Mouse (Mus musculus): ENCODE results near the gene Vac14. TPM values are rescaled to one million over a fixed set of nuclear protein-coding genes. Genes with fewer than 3 reads are reported as not detected.

The Vac14 gene
- polyA plus RNA-seq, 1 experiment from 2014 or later = 20.1 TPM

DNA sequence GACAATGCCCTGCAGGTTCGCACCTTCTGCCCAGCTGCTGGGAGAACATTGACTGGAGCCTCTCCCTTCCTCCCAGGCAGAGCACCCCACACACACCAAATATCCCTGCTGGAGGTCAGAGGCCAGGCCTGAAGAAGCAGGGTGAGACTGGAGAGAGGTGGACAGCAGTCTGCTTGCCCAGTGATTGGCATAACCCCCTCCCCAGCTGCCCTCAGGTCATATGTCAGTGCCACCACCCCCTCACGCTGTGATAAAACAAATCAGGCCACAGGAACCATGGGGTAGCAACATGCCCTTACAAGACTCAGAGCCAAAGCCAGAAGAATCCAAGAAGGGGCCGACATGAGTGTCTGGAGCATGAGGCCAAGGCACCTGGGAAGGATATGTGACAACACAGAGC, 85.7 kb downstream of the Vac14 start:
- Histone ChIP-seq H3K4me1 (ENCODE audit: control insufficient read depth, insufficient read depth, low read length) (peaks cover 19% of the 10 kb centered on the region), H3K36me3 (ENCODE audit: control insufficient read depth, insufficient read depth, low read length) (no peaks in the 10 kb centered on the region), H3K4me3 (ENCODE audit: low read length) (no peak overlapping the region), H3K27me3 (replicated peaks; ENCODE audit: control insufficient read depth, insufficient read depth, low read length) (no peaks in the 10 kb centered on the region), H3K27ac (ENCODE audit: low read length) (no peak overlapping the region), H3K9me3 (ENCODE audit: control insufficient read depth, low read length) (no peaks in the 10 kb centered on the region), H3K4me2 (ENCODE audit: low read depth, low read length) (no peak overlapping the region), H3K9ac (ENCODE audit: low read depth, low read length) (no peak overlapping the region)
- no peak for ATAC-seq
- WGBS = 89% methylated on average over 3 of the region's 3 CpGs

DNA sequence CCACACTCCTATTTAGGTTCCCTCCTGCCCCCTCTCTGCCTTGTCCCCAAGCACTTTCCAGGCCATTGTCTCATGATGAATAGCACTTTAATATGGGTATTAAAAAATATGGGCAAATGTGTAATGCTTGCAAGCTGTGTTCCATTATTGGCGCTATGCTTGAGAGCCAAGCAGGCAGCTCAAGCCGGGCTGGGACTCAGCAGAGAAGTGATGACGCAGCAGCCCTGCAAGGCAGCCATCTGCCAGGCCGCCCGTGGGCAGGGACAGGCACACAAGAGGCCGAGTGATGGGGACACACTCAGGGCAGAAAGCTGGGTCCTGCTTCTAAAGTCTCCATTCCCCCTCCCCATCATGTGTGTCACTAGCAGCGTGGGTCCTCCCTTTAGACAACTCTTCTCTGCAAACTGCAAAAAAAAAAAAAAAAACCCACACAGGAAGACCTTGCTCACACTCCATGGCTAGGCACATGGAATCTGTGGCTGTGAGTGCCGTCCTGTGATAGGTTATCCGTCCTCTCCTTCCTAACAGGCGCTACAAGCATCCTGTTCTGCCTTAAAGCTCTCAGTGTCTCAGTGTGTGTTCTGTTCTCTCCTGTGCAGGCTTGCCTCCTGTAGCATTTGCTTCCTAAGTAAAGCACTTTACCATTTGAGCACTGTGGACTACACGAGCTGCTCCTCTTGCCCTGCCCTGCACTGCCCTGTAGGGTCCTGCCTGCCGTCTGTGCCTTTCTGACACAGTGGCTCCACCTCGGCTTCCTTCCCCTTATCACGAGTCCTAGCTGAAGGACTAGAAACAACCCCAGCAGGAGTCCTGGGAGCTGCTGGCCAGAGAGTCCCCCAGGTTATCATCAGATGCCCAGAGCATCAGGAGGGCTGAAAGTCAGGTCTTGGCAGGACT, 87.3 kb downstream of the Vac14 start:
- Histone ChIP-seq H3K27me3 (replicated peaks; ENCODE audit: control insufficient read depth, insufficient read depth, low read length) (no peaks in the 10 kb centered on the region), H3K9ac (ENCODE audit: low read depth, low read length) (no peak overlapping the region), H3K9me3 (ENCODE audit: control insufficient read depth, low read length) (no peaks in the 10 kb centered on the region), H3K4me1 (ENCODE audit: control insufficient read depth, insufficient read depth, low read length) (peaks cover 23% of the 10 kb centered on the region), H3K27ac (ENCODE audit: low read length) (no peak overlapping the region), H3K36me3 (ENCODE audit: control insufficient read depth, insufficient read depth, low read length) (no peaks in the 10 kb centered on the region), H3K4me3 (ENCODE audit: low read length) (no peak overlapping the region), H3K4me2 (ENCODE audit: low read depth, low read length) (no peak overlapping the region)
- WGBS = 70% methylated on average over 14 of the region's 14 CpGs
- ATAC-seq = no peak

DNA sequence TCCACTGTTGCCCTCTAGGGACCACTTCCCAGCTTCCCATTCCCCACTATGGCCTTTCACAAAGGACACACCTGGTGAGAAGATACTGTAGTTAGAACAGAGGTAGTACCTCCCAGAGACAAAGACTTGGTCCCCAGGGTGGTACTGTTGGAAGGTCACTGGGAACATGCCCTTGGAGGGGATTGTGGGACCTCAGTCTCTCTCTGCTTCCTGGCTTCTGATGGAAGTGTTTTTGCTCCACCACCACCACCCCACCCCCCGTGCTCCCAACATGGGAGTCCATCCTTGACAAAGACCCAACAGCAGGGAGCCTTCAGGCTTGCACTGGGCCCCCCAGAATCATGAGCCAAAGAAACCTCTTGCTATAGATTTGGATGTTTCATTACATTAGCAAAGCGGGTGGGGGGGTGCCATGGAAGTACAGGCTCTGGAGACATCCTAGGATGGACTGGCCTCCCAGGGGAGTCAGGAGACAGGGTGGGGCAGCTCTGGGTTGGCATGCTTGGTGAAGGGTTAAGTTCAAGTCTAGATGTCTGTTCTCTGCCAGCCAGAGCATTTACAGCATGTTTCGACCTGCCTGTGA, 88.0 kb downstream of the Vac14 start:
- 86% methylated on average over 3 of the region's 3 CpGs for WGBS
- Histone ChIP-seq H3K36me3 (ENCODE audit: control insufficient read depth, insufficient read depth, low read length) (no peaks in the 10 kb centered on the region), H3K27ac (ENCODE audit: low read length) (no peak overlapping the region), H3K4me2 (ENCODE audit: low read depth, low read length) (no peak overlapping the region), H3K9me3 (ENCODE audit: control insufficient read depth, low read length) (no peaks in the 10 kb centered on the region), H3K27me3 (replicated peaks; ENCODE audit: control insufficient read depth, insufficient read depth, low read length) (no peaks in the 10 kb centered on the region), H3K9ac (ENCODE audit: low read depth, low read length) (no peak overlapping the region), H3K4me1 (ENCODE audit: control insufficient read depth, insufficient read depth, low read length) (peaks cover 31% of the 10 kb centered on the region), H3K4me3 (ENCODE audit: low read length) (no peak overlapping the region)
- no peak for ATAC-seq

GRCm38 (mm10) chr8:110708429-110708828, 90.0 kb downstream of the Vac14 start:
- Histone ChIP-seq H3K27ac (ENCODE audit: low read length) (no peak overlapping the region), H3K9me3 (ENCODE audit: control insufficient read depth, low read length) (no peaks in the 10 kb centered on the region), H3K4me1 (ENCODE audit: control insufficient read depth, insufficient read depth, low read length) (peaks cover 19% of the 10 kb centered on the region), H3K9ac (ENCODE audit: low read depth, low read length) (no peak overlapping the region), H3K4me3 (ENCODE audit: low read length) (no peak overlapping the region), H3K4me2 (ENCODE audit: low read depth, low read length) (no peak overlapping the region), H3K27me3 (replicated peaks; ENCODE audit: control insufficient read depth, insufficient read depth, low read length) (no peaks in the 10 kb centered on the region), H3K36me3 (ENCODE audit: control insufficient read depth, insufficient read depth, low read length) (no peaks in the 10 kb centered on the region)
- no peak for ATAC-seq
- 80% methylated on average over 11 of the region's 11 CpGs for WGBS

GRCm38 (mm10) chr8:110710593-110710992, 92.2 kb downstream of the Vac14 start:
- 59% methylated on average over 3 of the region's 3 CpGs for WGBS
- peak overlapping the region; percentile 20 for H3K27ac ChIP-seq (ENCODE audit: low read length)
- H3K4me3 ChIP-seq (ENCODE audit: low read length) = no peak overlapping the region
- H3K4me1 ChIP-seq (ENCODE audit: control insufficient read depth, insufficient read depth, low read length) = peaks cover 18% of the 10 kb centered on the region
- H3K27me3 ChIP-seq (replicated peaks; ENCODE audit: control insufficient read depth, insufficient read depth, low read length) = no peaks in the 10 kb centered on the region
- no peak overlapping the region for H3K9ac ChIP-seq (ENCODE audit: low read depth, low read length)
- no peak overlapping the region for H3K4me2 ChIP-seq (ENCODE audit: low read depth, low read length)
- H3K9me3 ChIP-seq (ENCODE audit: control insufficient read depth, low read length) = no peaks in the 10 kb centered on the region
- no peak for ATAC-seq
- H3K36me3 ChIP-seq (ENCODE audit: control insufficient read depth, insufficient read depth, low read length) = no peaks in the 10 kb centered on the region

- H3K4me1 ChIP-seq (ENCODE audit: control insufficient read depth, insufficient read depth, low read length) = peaks cover 26% of the 10 kb centered on the region
- H3K4me3 ChIP-seq (ENCODE audit: low read length) = no peak overlapping the region
- H3K9me3 ChIP-seq (ENCODE audit: control insufficient read depth, low read length) = no peaks in the 10 kb centered on the region
- no peaks in the 10 kb centered on the region for H3K36me3 ChIP-seq (ENCODE audit: control insufficient read depth, insufficient read depth, low read length)
- no peak for ATAC-seq
- no peak overlapping the region for H3K9ac ChIP-seq (ENCODE audit: low read depth, low read length)
- peak overlapping the region; percentile 20; the same call in 1 of the 2 replicates for H3K27ac ChIP-seq (ENCODE audit: low read length)
- H3K27me3 ChIP-seq (replicated peaks; ENCODE audit: control insufficient read depth, insufficient read depth, low read length) = no peaks in the 10 kb centered on the region
- 82% methylated on average over 13 of the region's 13 CpGs for WGBS
- H3K4me2 ChIP-seq (ENCODE audit: low read depth, low read length) = no peak overlapping the region
Measured at GRCm38 (mm10) chr8:110711271-110711934, 93.0 kb downstream of the Vac14 start.

DNA sequence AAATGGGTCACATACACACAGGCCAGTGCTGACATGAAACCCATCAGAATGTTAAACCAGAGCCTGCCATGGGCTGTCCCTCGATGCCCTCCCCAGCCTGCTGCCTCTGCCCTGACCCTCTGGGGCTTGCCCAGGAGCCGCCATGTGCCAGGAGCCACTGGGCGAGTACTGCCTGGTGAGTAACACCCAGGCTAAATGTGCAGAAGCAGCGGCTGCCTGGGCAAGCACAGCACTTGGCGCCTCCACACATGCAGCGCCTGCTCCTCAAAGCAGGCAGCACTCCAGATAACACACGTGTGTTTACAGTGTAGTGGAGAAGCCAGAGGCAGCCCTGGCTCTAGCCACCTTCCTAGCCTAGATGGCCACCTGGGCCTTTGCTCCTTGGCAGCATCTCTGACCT, 94.7 kb downstream of the Vac14 start:
- H3K4me1 ChIP-seq (ENCODE audit: control insufficient read depth, insufficient read depth, low read length) = peaks cover 42% of the 10 kb centered on the region
- H3K9ac ChIP-seq (ENCODE audit: low read depth, low read length) = no peak overlapping the region
- H3K27ac ChIP-seq (ENCODE audit: low read length) = no peak overlapping the region
- H3K27me3 ChIP-seq (replicated peaks; ENCODE audit: control insufficient read depth, insufficient read depth, low read length) = no peaks in the 10 kb centered on the region
- ATAC-seq = no peak
- WGBS = 83% methylated on average over 7 of the region's 7 CpGs
- no peak overlapping the region for H3K4me3 ChIP-seq (ENCODE audit: low read length)
- H3K36me3 ChIP-seq (ENCODE audit: control insufficient read depth, insufficient read depth, low read length) = no peaks in the 10 kb centered on the region
- H3K9me3 ChIP-seq (ENCODE audit: control insufficient read depth, low read length) = no peaks in the 10 kb centered on the region
- H3K4me2 ChIP-seq (ENCODE audit: low read depth, low read length) = no peak overlapping the region

DNA sequence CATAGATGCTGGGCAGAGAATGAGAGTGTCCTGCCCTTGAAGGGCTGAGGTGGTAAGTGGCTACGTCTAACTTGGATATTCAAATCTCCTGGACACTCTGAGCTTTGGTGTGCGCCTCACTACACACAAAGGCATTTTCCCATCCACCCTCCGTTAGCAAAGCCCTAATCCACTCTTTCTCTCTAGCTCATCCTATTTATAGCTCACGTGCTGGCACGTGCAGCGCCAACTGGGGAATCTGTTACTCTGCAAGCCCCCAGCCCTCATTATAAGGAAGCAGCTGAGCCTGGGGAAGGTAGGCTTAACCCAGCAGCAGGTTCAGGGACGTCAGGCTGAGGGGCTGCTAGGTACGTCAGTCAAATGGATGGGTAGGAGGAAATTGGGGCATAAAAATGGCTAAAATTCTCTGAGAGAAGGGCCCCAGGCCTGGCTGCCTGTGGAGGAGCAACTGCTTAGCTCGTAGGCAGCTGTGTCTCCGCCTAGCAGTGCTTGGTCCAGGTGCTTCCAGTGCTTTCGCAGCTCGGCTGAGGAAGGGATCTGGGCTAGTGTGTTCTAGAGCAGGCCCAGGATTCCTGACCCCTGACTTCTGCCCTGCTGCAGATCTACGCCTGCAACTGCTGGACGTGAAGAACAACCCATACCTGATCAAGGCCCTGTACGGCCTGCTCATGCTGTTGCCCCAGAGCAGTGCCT, 96.6 kb downstream of the Vac14 start:
- no peak for ATAC-seq
- no peaks in the 10 kb centered on the region for H3K9me3 ChIP-seq (ENCODE audit: control insufficient read depth, low read length)
- H3K9ac ChIP-seq (ENCODE audit: low read depth, low read length) = peak overlapping the region; percentile 47; the same call in 1 of the 2 replicates
- H3K4me3 ChIP-seq (ENCODE audit: low read length) = no peak overlapping the region
- H3K27me3 ChIP-seq (replicated peaks; ENCODE audit: control insufficient read depth, insufficient read depth, low read length) = no peaks in the 10 kb centered on the region
- peaks cover 58% of the 10 kb centered on the region for H3K4me1 ChIP-seq (ENCODE audit: control insufficient read depth, insufficient read depth, low read length)
- no peak overlapping the region for H3K4me2 ChIP-seq (ENCODE audit: low read depth, low read length)
- peak overlapping the region; percentile 81 for H3K27ac ChIP-seq (ENCODE audit: low read length)
- H3K36me3 ChIP-seq (ENCODE audit: control insufficient read depth, insufficient read depth, low read length) = no peaks in the 10 kb centered on the region
- WGBS = 71% methylated on average over 15 of the region's 15 CpGs

- Histone ChIP-seq H3K9me3 (ENCODE audit: control insufficient read depth, low read length) (no peaks in the 10 kb centered on the region), H3K27me3 (replicated peaks; ENCODE audit: control insufficient read depth, insufficient read depth, low read length) (no peaks in the 10 kb centered on the region), H3K9ac (ENCODE audit: low read depth, low read length) (peak overlapping the region; percentile 47; the same call in 1 of the 2 replicates), H3K36me3 (ENCODE audit: control insufficient read depth, insufficient read depth, low read length) (no peaks in the 10 kb centered on the region), H3K4me3 (ENCODE audit: low read length) (no peak overlapping the region), H3K27ac (ENCODE audit: low read length) (peak overlapping the region; percentile 81), H3K4me1 (ENCODE audit: control insufficient read depth, insufficient read depth, low read length) (peaks cover 60% of the 10 kb centered on the region), H3K4me2 (ENCODE audit: low read depth, low read length) (no peak overlapping the region)
- ATAC-seq = peak; percentile 35; the same call in 1 of the 2 replicates
- 54% methylated on average over 4 of the region's 4 CpGs for WGBS
Measured at GRCm38 (mm10) chr8:110716075-110716474, 97.7 kb downstream of the Vac14 start.
